Mouse (Mus musculus): ENCODE results near the gene Map2k5. TPM values are rescaled to one million over a fixed set of nuclear protein-coding genes. Genes with fewer than 3 reads are reported as not detected.

The Map2k5 gene
- polyA plus RNA-seq, 1 experiment from 2014 or later, result 26.4 TPM

DNA sequence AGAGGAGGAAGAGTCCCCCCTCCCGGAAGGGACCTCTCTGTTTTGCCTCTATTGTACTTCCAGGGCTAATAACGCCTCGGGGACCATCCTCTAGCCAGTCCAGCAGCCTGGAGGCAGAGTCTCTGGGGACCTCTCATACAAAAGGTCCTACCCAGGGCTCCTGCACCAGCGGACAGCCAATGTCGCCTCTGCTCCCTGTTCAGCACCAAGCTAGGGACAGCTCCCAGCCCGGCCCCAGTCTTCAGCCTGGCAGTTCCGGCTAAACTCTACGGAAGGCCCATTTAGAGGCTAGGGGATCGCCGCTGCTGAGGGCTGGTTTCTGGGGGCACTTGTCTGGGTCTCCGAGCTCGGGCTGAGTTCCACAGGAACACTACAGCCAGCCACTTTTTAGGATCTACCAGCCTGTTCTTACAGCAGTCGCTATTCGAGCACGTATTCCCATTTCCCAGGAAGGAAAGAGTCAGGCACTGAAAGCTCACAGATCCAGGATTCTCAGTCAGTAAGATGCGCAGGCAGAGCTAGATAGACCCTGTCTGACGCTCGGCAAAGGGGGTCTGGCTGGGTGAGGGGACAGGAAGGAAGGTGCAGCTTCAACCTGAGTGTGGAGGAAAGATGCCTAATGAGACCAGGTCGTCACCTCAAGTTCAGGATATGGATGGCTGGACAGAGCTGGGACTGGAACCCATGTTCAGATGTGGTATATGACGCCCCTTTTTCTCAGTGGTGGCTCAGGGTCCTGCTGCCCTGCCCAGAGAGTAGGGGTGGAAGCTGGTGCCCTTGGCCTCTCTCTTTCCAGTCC is 226.4 kb downstream of the Map2k5 start:
- H3K36me3 ChIP-seq, result no peaks in the 10 kb centered on the region
- H3K27ac ChIP-seq (replicated peaks), result no peak overlapping the region
- peaks cover 99% of the 10 kb centered on the region for H3K27me3 ChIP-seq (replicated peaks)
- 0 out of 2 replicates have a peak, but pooled peaks cover 6% of the 10 kb centered on the region for H3K9me3 ChIP-seq
- ATAC-seq (ENCODE audit: extremely low read depth, insufficient number of reproducible peaks, low FRiP score, low TSS enrichment), result no peak
- H3K4me2 ChIP-seq, result peak overlapping the region; percentile 38
- H3K4me3 ChIP-seq, result peak overlapping the region; percentile 15; the same call in 1 of the 2 replicates
- peaks cover 34% of the 10 kb centered on the region for H3K4me1 ChIP-seq
- 3% methylated on average over 20 of the region's 20 CpGs for WGBS
- no peak overlapping the region for H3K9ac ChIP-seq

DNA sequence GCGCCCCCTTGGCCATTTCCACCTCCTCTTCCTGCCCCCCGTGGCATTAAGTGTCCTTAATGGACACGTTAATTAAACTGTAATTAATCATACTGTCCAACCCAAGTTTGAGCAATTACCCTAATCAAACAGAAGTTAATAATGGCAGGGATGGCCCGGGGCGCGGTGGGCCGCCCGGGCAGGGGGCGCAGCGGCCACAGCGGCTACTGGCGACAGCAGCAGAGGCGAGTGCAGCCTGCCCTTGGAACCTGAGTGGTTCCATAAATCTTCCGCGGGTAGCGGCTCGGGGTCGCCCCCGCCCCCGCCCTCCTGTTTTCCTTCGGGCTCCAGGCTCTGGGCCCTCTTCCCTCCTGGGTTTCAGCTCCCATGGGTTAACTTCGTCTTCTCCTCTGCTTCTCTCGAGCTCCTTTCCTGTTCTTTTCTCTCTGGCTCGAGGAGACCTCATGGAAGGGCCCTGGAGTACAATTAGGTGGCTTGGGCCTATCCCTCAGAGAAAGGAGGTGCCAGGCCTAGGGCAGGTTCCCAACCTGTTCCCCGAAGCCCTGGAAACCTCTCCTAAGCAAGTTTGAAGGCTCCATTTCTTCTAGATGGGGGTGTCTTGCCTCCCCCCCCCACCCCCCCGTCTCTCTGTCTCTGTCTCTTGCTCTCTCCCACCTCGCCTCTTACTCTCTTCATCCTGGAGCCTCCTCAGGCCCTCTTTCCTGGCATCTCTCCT is 227.5 kb downstream of the Map2k5 start:
- peaks cover 99% of the 10 kb centered on the region for H3K27me3 ChIP-seq (replicated peaks)
- no peak overlapping the region for H3K4me3 ChIP-seq
- peaks cover 44% of the 10 kb centered on the region for H3K4me1 ChIP-seq
- 0 out of 2 replicates have a peak, but pooled peaks cover 6% of the 10 kb centered on the region for H3K9me3 ChIP-seq
- H3K9ac ChIP-seq, result no peak overlapping the region
- no peak for ATAC-seq (ENCODE audit: extremely low read depth, insufficient number of reproducible peaks, low FRiP score, low TSS enrichment)
- no peaks in the 10 kb centered on the region for H3K36me3 ChIP-seq
- H3K4me2 ChIP-seq, result no peak overlapping the region
- under 1% methylated on average over 27 of the region's 27 CpGs for WGBS
- no peak overlapping the region for H3K27ac ChIP-seq (replicated peaks)

DNA sequence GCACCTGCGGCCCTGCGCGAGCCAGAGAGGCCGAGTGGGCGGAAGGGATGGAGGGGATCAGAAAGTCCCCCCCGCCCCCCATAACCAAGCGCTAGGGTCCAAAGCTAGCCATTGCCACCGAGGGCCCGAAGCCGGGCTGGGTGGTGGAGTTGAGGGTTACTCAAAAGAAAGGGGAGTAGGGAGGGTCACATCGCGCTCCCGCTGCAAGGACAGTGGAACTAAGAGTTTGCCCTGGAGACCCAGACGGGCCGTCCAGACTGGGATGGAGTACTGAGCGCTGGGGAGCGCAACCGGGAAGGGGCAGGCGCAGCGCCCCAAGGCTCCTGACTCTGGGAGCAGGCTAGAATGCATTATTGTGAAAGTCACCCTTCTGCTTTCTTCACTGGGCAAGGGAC is 228.3 kb downstream of the Map2k5 start:
- Histone ChIP-seq H3K9me3 (0 out of 2 replicates have a peak, but pooled peaks cover 6% of the 10 kb centered on the region), H3K4me1 (peaks cover 53% of the 10 kb centered on the region), H3K4me3 (peak overlapping the region; percentile 54), H3K27me3 (replicated peaks) (peaks cover 99% of the 10 kb centered on the region), H3K9ac (no peak overlapping the region), H3K27ac (replicated peaks) (no peak overlapping the region), H3K4me2 (peak overlapping the region; percentile 76), H3K36me3 (no peaks in the 10 kb centered on the region)
- no peak for ATAC-seq (ENCODE audit: extremely low read depth, insufficient number of reproducible peaks, low FRiP score, low TSS enrichment)
- 1% methylated on average over 20 of the region's 20 CpGs for WGBS

DNA sequence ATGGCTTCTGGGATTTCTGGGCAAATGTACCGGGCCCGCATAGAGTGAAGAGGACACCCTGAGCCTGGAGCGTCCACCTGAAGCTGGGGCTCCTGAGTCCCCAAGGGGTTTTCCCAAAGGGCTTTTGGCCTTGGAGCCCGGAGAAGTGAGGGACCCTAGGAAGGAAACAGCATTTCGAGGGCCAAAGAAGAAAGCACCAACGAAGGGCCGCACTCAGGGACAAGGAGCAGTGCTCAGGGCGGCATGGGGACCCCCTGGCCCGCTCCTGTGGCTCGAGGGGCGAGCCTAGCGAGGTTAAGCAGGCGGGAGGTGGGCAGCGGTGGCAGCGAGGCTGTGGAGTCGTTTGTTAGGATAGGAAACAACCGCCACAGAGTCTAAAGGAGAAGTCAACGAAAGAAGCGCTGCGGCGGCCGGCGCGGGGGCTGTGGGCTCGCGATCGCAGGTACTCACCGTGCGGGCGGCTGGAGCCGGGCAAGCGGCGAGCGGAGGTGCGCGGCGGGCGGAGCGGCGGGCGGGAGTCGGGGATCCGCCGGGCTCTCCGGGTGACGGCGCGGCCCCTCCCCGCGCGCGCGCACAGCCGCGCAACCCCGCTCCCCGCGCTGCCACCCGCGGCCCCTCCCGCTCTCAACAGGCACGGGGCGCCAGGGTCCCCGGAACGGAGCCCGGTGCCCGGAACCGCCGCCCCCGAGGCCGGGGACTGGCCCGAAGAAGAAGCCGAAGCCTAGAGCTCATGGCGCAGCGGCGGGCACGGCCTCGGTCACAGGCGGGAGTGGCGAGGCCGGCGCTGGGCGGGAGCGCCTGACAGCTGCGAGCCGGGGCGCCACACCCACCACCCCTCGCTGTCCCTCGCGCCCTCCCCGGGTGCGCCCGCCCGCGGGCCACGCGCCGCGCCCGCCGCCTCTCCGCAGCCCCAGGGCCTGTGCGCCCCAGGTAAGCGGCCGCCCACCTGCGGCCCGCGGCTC is 229.0 kb downstream of the Map2k5 start, which contains the start of gene Skor1:
Gene Skor1, minus strand, starts transcription at position 552 of the 962 bp plus-strand sequence.
- H3K4me1 ChIP-seq, result peaks cover 59% of the 10 kb centered on the region
- H3K4me2 ChIP-seq, result peak within 1 kb of the TSS; percentile 76
- under 1% methylated on average over 100 of the region's 108 CpGs for WGBS
- no peaks in the 10 kb centered on the region for H3K36me3 ChIP-seq
- H3K27ac ChIP-seq (replicated peaks), result no peak within 1 kb of the TSS
- H3K9ac ChIP-seq, result peak within 1 kb of the TSS; percentile 1; the same call in 1 of the 2 replicates
- 0 out of 2 replicates have a peak, but pooled peaks cover 4% of the 10 kb centered on the region for H3K9me3 ChIP-seq
- H3K27me3 ChIP-seq (replicated peaks), result peaks cover 100% of the 10 kb centered on the region
- ATAC-seq (ENCODE audit: extremely low read depth, insufficient number of reproducible peaks, low FRiP score, low TSS enrichment), result no peak
- H3K4me3 ChIP-seq, result peak within 1 kb of the TSS; percentile 54

DNA sequence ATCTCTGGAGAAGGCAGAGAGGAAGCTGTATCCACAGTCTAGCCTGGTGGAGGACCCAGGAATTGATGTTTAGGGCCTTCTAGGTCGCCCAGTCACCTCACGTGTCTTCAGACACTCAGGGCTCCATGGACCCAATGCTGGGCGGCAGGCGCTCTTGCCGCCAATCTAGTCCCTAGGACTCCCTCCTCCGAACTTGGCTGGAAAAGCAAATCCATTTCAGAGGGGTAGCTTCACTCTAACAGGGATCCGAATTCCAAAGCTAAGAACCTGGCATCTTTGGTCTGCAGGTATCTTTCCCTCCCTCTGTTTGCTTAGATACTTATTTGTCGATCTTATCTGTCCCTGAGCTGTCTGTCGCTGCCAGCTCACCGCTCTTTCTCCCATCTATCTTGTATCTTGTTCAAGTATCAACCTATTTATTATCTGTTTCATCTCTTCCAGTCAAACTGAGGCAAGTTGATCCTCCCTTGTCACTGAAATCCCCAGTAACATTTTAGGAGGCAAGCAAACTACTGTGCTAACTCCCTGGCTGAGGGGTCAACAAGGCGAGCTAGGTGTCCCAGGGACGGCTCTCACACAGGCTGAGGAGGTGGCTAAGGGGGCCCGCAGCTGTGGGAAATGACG is 229.8 kb downstream of the Map2k5 start:
- no peak overlapping the region for H3K27ac ChIP-seq (replicated peaks)
- H3K9ac ChIP-seq, result no peak overlapping the region
- H3K4me2 ChIP-seq, result peak overlapping the region; percentile 76
- WGBS, result 3% methylated on average over 14 of the region's 14 CpGs
- peaks cover 67% of the 10 kb centered on the region for H3K4me1 ChIP-seq
- peaks cover 100% of the 10 kb centered on the region for H3K27me3 ChIP-seq (replicated peaks)
- peak overlapping the region; percentile 54; the same call in 1 of the 2 replicates for H3K4me3 ChIP-seq
- ATAC-seq (ENCODE audit: extremely low read depth, insufficient number of reproducible peaks, low FRiP score, low TSS enrichment), result no peak
- no peaks in the 10 kb centered on the region for H3K9me3 ChIP-seq
- no peaks in the 10 kb centered on the region for H3K36me3 ChIP-seq

DNA sequence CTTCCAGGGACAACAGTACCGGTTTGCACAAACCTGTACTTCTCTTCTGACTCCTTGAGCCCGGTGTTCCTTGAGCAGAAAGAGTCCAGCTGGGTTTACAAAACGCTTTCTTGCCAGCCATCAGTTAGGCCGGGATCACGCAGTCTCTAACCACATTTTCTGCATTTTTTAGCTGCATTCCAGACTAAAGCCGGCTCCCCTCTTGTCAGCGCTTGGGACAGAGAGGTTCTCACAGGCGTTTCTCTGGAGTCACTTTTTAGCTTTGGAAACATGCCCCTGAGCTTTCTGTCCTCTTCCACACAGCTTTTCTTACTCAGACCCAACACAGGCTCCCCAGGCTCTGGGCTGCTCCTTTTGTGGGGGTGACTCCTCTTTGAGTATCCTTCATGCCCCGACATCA is 230.4 kb downstream of the Map2k5 start:
- no peak overlapping the region for H3K9ac ChIP-seq
- H3K4me3 ChIP-seq, result peak overlapping the region; percentile 48
- no peak overlapping the region for H3K27ac ChIP-seq (replicated peaks)
- no peak for ATAC-seq (ENCODE audit: extremely low read depth, insufficient number of reproducible peaks, low FRiP score, low TSS enrichment)
- peaks cover 73% of the 10 kb centered on the region for H3K4me1 ChIP-seq
- no peaks in the 10 kb centered on the region for H3K9me3 ChIP-seq
- peak overlapping the region; percentile 65 for H3K4me2 ChIP-seq
- 1% methylated on average over 9 of the region's 9 CpGs for WGBS
- no peaks in the 10 kb centered on the region for H3K36me3 ChIP-seq
- H3K27me3 ChIP-seq (replicated peaks), result peaks cover 100% of the 10 kb centered on the region

DNA sequence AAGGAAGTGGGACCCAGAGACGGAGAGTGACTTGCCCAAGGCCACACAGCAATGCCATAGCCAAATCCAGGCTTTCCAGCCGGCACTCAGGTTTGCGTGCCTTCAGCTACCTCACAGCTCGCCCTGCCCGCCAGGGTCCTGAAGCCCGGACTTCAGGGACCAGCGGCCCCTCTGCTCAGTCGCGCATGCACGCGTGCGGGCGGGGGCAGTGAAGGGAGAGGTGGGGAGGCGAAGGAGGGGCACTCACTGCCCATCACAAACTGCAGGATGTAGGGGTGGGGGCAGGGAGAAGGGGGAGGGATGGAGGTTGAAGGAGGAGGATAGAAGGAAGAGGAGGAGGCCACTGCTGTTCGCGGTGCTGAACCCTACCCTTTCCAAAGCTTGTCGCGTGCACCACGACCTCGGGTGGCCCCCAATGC is 230.8 kb downstream of the Map2k5 start:
- Histone ChIP-seq H3K27ac (replicated peaks) (no peak overlapping the region), H3K4me3 (peak overlapping the region; percentile 48), H3K36me3 (no peaks in the 10 kb centered on the region), H3K27me3 (replicated peaks) (peaks cover 100% of the 10 kb centered on the region), H3K9me3 (no peaks in the 10 kb centered on the region), H3K4me1 (peaks cover 77% of the 10 kb centered on the region), H3K9ac (no peak overlapping the region), H3K4me2 (peak overlapping the region; percentile 65)
- WGBS, result under 1% methylated on average over 20 of the region's 20 CpGs
- no peak for ATAC-seq (ENCODE audit: extremely low read depth, insufficient number of reproducible peaks, low FRiP score, low TSS enrichment)

DNA sequence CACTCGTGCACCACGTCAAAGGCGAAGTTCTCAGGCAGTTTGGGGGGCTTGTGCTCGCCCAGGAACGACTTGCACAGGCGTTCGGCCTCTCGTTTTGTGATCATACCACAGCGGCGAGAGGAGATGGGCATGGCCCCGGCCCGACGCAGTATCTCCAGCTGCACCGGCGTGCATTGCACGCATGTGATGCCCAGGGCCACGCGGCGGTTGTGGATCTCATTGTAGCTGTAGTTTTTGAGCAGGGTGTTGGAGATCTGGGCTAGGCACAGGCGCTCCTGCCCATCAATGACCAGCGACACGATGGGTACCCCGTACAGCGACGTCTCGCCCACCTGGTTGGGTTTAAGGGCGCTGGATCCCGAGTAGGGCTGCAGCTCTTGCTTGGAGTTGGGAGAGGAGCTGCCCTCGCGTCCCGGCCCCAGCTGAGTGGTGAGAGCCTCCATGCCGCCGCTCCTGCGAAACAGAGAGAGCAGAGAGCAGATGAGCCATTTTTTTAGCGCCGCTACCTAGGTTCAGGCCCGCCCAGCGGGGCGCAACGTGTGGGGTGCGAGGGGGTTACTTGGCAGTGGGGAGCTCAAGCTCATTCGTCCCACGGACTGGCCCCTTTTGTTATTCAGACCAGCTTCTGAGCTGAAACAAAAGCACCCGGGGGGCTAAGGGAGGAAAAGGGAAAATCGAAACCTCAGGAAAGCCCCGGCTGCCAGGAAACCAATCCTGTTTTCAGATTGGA is 231.4 kb downstream of the Map2k5 start:
- no peaks in the 10 kb centered on the region for H3K9me3 ChIP-seq
- ATAC-seq (ENCODE audit: extremely low read depth, insufficient number of reproducible peaks, low FRiP score, low TSS enrichment), result no peak
- no peak overlapping the region for H3K27ac ChIP-seq (replicated peaks)
- no peaks in the 10 kb centered on the region for H3K36me3 ChIP-seq
- peak overlapping the region; percentile 65 for H3K4me2 ChIP-seq
- peaks cover 78% of the 10 kb centered on the region for H3K4me1 ChIP-seq
- peak overlapping the region; percentile 48 for H3K4me3 ChIP-seq
- H3K9ac ChIP-seq, result no peak overlapping the region
- under 1% methylated on average over 46 of the region's 46 CpGs for WGBS
- peaks cover 100% of the 10 kb centered on the region for H3K27me3 ChIP-seq (replicated peaks)

DNA sequence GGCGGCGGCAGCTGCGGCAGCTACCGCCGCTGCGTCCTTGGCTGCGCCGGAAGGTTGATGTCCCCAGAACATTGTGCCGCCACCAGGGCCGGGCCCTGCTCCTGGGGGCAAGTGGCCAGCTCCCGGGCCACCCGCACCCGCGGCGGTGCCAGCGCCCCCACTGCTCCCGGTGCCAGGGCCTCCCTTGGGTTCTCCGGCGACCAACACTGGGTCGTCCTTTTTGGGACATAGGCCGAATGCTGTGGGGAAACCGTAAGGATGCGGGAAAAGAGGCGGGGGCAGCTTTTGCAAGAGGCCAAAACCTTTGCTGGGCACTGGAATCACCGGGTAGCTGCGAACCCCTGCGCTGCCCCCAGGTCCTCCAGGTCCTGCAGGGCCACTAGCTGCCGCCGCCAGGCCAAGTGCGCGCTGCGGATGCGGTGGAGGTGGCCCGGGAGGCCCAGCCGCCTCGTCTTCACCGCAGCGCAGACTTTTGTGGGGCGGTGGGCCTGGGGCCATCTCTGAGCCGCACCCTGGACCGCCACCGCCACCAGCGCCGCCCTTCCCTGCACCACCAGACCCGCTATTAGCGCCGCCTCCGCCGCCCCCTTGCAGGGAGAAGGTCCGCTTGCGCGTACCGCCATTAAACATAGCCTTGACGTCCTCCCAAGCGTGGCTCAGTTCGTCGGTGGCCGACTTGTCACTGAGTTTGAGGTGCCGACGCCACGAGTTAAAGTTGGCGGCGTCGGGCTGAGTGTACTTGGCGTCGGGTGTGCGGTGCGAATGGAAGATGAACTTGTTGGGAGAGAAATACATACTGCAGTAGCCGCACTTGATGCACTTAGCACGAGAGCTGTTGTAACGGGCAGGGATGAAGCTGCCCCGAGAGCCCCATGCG is 232.2 kb downstream of the Map2k5 start:
- no peaks in the 10 kb centered on the region for H3K9me3 ChIP-seq
- no peak overlapping the region for H3K9ac ChIP-seq
- no peak overlapping the region for H3K27ac ChIP-seq (replicated peaks)
- no peaks in the 10 kb centered on the region for H3K36me3 ChIP-seq
- H3K4me3 ChIP-seq, result peak overlapping the region; percentile 48
- peaks cover 77% of the 10 kb centered on the region for H3K4me1 ChIP-seq
- 2% methylated on average over 73 of the region's 73 CpGs for WGBS
- ATAC-seq (ENCODE audit: extremely low read depth, insufficient number of reproducible peaks, low FRiP score, low TSS enrichment), result no peak
- peaks cover 100% of the 10 kb centered on the region for H3K27me3 ChIP-seq (replicated peaks)
- H3K4me2 ChIP-seq, result peak overlapping the region; percentile 65

Data from heart, embryonic 13.5 days (tissue).